Mouse (Mus musculus) left cerebral cortex, postnatal 36 days (tissue): ENCODE data around the gene Nedd4. TPM values are rescaled to one million over a fixed set of nuclear protein-coding genes. Genes with fewer than 3 reads are reported as not detected.

ENCODE experiments used
- DNase-seq, 2 experiments: peaks; one replicate each; pipeline ENCODE4 v3.0.0; 2021 to 2022; ENCODE audit warnings: low spot score in 2 of 2, mixed read lengths in 1 of 2
- intact Hi-C: fragments of 180-260 bp; cut with DNase I; formaldehyde crosslinking; loops from one replicate; pipeline ENCODE4 v1.15.1; 2025
- total RNA-seq, 2 experiments: library from RNA; stranded (reverse); gene quantifications; 2 replicates each; pipeline ENCODE4 v1.2.3; 2021

Nedd4 gene
- total RNA-seq, 2 experiments from 2014 or later: 259 to 289 TPM

DNA sequence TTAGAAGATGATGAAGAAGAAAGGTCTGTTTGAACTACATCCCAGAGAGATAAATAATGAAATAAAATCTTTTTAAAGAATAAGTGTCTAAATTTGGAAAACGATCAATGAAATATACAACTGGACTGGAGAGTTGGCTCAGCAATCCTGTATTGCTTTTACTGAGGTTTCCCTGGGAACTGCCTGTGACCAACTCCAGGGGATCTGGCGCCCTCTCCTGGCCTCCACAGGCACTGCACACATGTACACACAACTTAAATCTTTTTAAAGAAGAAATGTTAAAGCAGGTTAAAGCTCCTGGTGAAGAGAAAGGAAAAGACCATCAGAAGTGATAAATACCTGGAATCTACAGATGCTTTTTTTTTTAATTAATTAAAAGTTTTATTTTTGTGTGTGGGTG lies 10.2 kb downstream of the Nedd4 start:
- peak; percentile 66 to 73 for DNase-seq
- intact Hi-C loops: loop anchor here (2.0 to 10.0 kb wide), 2 partner anchors 38 to 218 kb away; no protein-coding TSS in a partner anchor

DNA sequence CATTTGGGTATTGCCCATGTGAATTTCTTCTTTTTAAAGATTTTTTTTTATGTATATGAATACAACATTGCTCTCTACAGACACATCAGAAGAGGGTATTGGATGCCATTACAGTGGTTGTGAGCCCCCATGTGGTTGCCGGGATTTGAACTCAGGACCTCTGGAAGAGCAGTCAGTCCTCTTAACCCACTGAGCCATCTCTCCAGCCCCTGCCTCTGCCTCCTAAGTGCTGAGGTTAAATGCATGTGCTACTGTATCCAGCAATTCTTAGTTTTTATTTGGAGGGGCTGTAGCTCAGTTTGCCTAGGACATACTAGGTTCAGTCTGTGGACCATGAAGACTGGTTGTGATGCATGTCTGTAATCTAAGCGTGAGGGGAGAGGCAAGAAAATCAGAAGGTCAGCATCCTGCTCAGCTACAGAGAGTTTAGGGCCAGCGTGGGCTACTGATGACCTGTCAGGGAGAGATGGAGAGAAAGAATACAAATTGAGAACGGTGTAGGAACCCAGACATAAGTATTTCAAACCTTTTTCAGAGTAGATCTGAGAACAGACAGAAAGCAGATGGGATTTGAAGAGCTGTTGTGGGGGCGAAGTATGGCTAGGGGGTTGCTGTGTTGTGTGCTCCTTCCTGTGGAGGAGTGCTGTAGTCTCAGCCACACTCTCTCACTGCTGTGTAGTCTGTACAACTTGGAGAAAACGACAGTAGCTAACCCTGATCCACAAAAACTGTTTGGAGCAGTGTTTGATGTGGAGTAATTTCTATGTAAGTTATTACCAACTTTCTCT lies 13.0 kb downstream of the Nedd4 start:
- intact Hi-C loops: loop anchor here (10.0 kb wide), 1 partner anchor 220 kb away; no protein-coding TSS in a partner anchor
- no peak for DNase-seq

DNA sequence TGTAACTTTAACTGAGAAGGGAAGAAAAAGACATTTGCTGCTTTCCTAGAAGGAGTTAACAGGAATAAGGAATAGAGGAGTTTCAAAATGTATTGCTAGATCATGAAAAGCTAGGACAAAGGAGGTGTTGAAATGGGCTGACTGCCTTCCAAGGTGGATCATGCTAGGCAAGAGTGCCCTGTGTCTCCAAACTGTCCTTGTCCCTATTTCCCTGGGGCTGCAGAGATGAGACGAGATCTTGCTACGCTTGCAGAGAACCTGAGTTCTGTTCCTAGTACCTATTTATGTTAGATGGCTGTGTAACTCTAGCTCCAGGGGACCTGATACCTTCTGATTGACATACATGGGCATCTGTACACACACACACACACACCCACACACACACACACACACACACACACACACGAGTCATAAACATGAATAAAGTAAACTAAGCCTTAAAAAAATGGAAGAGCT lies 13.6 kb downstream of the Nedd4 start:
- no peak for DNase-seq
- intact Hi-C loops: loop anchor here (10.0 kb wide), 1 partner anchor 221 kb away; no protein-coding TSS in a partner anchor

DNA sequence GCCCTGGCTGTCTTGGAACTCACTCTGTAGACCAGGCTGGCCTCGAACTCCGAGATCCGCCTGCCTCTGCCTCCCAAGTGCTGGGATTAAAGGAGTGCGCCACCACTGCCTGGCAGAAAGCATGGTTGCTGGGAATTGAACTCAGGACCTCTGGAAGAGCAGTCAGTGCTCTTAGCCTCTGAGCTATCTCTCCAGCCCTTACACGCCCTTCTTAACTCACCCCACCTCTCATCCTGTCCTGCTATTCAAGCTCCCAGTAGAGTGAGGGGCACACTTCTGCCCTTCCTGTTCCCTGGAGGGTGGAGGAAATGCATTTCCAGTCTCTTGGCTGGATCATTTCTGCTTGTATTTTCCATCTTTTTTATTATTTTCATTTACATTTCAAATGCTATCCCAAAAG lies 15.5 kb downstream of the Nedd4 start:
- no peak for DNase-seq
- intact Hi-C loops: loop anchor here (10.0 kb wide), 1 partner anchor 223 kb away; no protein-coding TSS in a partner anchor

DNA sequence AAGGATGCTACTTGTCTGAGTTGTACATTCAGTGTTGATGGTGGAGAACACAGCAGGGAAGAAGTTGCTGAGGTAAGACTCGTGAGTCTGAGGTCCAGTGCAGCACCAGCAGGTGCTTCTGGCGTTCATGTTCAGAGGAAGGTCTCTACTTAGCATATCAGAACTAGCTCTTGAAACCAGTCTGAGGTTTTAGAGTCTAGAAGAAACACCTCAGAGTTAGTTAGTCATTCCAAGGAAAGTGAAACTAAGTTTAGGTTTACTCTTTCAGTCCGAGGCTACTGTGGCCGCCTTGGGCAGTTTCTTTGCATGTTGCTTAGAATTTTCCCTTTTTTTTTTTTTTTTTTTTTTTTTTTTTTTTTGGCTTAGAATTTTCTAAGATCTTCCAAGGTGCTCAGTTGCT lies 16.6 kb downstream of the Nedd4 start:
- intact Hi-C loops: loop anchor here (10.0 kb wide), 1 partner anchor 224 kb away; no protein-coding TSS in a partner anchor
- DNase-seq: no peak

DNA sequence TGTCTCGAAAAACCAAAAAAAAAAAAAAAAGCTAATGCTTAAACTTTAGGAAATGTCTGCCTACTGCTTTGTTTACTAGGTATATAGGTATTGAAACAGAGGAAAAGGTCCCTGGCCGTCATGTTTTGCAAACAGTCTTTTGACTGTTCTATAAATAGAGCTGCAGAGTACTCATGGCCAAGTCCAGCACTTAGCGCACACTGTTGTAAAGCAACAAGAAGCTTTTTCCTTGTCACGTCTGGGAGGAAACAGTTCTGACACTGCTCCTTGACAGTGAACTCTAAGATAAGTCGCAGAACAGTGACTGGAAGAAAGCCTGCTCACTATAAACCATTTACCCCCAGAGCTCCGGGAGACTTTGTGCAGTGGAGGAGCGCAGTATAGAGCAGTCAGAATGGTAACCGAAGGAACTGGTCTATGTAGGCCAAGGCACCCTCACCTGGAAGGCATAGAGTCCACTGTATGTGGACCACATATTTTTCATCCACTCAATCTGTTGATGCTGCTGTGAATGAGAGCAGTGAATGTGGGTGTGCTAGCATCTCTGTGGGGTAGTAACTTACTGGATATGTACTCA lies 19.6 kb downstream of the Nedd4 start:
- no peak for DNase-seq
- intact Hi-C loops: no loop called here

DNA sequence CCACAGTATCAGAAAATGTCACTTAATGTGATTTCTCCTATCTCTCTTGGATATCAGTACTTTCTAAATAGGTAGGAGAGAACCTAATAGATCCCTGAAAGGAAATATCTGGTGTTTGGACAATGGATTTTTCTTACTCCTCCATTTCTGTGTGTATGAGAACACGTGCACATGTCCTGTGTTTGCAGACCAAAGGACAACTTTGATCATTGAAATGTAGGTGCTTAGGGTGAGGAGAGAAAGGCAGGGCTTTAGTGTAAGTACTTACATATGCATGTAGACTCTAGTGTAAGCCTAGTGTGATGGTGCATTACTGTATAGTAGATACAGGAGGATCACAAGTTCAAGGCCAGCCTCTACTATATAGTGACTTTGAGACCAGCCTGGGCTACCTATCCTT lies 21.1 kb downstream of the Nedd4 start:
- intact Hi-C loops: no loop called here
- DNase-seq: no peak

DNA sequence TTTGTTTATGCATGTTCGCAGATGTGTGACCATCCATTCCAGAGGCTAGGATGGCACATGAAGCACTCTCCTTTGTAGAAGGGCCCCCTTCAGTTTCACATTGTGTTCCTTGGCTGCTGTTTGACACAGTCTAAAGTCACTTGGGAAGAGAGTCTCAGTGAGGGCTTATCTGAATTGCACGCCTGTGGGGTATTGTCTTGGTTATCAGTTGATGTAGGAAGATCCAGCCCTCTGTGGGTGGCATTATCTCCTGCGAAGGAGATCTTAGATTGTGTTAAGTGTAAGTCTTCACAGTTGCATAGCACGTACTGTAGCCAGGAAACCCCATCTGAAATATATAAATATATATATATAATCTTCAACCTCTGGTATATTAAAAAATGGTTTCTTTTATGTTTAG lies 23.1 kb downstream of the Nedd4 start:
- intact Hi-C loops: no loop called here
- no peak for DNase-seq

DNA sequence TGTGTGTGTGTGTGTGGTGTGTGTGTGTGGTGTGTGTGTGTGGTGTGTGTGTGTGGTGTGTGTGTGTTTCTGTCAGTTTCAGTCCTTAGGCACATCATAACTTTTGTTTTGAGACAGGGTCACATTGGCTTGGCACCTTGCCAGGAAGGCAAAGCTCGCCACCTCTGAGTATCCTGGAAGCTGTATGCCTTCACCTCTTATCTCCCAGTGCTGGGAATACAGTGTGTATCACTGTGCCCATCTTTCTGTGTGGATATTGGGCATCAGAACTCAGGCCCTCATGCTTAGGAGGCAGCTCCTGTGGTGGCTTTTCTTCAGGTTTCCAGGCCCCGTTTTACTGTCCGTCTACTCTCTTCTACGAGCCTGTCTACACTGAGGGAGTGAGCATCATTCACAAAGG lies 24.4 kb downstream of the Nedd4 start:
- intact Hi-C loops: no loop called here

DNA sequence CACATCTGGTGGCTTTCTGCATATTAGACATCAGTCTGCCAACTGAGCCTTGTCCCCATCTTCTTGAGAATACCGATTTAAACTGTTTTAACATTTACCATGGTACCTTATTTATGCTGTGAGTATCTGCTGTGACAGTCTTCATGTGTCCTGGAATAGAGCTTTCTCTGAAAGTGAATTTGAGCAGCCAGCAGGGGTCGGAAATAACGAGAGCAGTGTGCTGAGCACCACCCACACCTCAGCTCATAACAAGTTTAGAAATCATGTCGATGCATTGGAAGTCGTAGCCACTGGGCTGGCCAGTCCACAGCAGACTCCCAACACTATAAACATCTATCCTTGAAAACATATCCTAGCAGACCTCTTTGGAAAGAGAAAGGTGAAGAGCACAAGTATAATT lies 27.4 kb downstream of the Nedd4 start:
- intact Hi-C loops: no loop called here
- DNase-seq: no peak

More for the DNA sequence above, 24.4 kb downstream of the Nedd4 start:
- DNase-seq: no peak

DNA sequence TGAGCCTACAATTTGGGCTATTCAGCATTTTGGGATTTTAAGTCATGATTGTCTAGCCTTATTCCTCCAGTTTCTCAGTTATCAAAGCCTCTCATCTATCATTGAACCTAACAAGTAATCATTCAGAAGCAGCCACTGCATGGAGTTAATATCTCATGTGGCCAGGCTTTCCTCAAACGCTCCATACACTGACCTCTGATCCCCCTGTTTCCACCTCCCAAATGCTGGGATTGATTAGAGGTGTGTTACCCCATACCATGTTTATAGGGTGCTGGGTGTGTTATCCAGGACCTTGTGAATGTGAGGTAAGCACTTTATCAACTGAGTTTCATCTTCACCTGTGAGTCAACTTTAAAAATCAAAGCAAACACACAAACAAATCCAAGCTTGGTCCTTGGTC lies 28.7 kb downstream of the Nedd4 start:
- DNase-seq: no peak

DNA sequence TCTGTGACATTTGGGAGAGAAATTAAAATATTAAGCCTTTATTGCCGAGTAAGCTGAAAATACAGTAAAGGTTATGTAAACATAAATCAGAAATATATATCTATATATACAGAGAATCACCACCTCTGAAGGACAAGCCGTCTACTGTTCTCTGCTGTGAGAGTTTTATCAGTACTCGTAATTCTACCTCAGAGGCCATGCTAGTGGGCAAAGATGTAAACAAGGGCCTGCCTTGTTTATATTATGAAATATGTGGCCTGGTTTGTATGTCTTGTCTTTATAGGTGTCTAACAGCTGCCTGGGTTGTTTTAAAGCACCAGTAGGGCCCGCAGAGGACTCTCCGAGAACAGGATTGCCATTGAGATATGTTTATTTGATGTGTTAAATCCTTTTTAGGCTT lies 29.8 kb downstream of the Nedd4 start:
- DNase-seq: no peak
- intact Hi-C loops: no loop called here

More for the DNA sequence above, 28.7 kb downstream of the Nedd4 start:
- intact Hi-C loops: no loop called here

DNA sequence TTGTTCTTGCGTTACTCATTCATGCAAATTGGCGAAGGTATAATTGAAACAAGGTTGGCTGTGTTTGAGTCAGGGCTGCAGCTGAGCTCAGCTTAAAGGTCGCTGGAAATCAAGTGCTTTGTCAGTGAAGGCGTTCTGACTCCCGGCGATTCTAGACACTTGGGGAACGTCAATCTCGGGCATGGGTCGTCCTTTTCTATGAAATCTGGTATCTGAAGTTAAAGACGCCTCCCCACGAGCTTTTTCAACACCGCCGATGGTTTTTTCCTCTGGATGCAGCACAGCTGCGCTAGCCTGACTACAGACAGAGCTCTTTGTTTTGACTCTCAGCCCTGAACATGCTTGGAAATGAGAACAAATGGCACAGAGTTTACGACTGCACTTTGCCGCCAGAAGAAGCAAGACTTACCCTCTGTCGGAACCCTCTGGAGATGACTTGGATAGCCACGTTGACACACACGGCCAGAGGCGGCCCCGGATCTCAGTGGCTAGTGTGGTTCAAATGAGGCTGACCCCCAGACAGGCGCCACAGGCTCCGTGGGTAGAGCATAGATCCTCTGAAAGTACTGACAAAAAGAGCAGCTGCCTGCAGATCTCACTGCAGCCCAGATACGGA lies 31.0 kb downstream of the Nedd4 start:
- peak in 1 of 2 experiments; percentile 47 for DNase-seq
- intact Hi-C loops: no loop called here

DNA sequence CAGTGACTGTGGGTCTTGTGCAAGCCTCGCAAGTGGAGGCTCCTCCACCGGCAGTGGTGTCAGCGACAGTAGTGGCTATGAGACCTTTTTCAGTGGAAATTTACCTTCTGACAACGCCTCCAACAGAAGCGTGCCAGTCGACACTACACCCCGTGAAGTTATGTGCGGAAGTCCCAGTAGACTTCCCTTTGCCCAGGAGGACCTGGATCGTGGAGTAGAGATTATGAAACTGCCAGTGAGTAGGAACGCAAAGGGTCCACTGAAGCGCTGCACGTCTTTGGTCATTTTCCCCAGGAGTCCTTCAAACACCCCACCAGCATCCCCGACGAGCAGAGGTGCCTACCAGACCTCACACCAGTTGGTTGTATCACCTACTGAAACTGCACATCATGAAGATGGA lies 31.7 kb downstream of the Nedd4 start:
- intact Hi-C loops: no loop called here
- no peak for DNase-seq

DNA sequence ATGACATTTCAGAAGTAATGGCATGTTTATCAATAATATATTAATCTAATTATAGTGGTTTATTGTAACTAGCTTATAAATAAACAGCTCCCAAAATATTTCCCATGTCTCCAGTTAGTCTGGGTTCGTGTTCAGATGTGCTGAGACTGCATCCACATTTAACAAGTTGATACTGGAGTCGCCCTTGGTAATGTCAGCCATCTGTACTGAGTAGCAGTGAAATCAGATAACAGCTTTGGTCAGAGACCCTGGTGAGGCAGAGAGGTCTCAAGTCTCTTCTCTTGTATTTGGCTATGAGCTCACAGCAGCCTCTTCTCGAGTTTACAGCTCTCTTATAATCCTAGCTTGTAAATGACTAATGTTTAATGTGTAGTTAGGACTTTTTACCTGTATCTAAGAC lies 34.4 kb downstream of the Nedd4 start:
- DNase-seq: no peak
- intact Hi-C loops: no loop called here

DNA sequence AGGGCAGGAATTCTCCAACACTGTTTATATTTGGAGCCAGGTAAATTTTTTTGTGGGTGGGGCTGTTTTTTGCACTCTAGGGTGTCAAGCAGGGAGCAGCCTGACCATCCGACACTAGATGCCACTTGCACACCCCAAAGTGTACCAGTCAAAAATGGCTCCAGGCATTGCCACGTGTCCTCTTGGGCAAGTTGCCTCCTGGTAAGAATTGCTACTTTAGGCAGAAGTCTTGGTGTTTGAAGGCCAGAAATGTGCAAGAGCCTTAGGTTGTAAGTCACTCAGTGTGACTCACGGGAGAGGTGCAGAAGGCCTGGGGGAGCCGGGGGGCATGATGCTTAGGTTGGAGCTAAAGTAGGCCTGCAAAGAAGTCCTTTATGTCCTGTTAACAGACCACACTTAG lies 35.6 kb downstream of the Nedd4 start:
- intact Hi-C loops: no loop called here
- DNase-seq: no peak

DNA sequence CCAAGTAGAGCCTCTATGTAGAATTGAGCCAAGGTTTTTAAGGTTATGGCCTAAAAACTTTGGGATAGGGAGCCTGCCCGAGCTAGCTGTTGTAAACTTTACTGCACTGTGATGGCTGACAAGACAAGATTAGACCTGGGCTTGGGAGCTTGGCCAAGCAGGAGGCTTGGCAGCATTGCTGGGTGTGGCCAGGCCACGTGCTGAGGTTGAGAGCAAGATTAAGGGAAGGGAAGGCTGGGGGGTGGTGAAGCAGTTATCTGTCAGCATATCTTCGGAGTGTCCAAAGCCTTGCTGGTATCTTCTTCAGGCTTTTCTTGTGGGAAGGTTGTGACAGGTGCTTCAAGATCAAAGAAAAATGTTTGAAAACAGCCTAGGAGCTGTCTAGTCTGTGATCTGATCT lies 37.6 kb downstream of the Nedd4 start:
- no peak for DNase-seq
- intact Hi-C loops: no loop called here

DNA sequence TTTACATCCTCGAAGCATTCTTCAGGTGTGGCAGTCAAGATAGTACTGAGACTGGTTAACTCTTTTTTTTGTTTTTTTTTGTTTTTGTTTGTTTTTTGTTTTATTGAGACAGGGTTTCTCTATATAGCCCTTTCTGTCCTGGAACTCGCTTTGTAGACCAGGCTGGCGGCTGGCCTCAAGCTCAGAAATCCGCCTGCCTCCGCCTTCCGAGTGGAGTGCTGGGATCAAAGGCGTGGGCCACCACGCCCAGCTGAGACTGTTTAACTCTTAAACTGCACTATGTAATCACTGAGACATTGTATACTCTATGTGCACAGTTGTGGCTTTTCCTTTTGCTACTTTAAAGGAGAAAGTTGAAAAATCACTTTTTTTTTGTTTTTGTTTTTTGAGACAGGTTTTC lies 39.3 kb downstream of the Nedd4 start:
- no peak for DNase-seq
- intact Hi-C loops: no loop called here

DNA sequence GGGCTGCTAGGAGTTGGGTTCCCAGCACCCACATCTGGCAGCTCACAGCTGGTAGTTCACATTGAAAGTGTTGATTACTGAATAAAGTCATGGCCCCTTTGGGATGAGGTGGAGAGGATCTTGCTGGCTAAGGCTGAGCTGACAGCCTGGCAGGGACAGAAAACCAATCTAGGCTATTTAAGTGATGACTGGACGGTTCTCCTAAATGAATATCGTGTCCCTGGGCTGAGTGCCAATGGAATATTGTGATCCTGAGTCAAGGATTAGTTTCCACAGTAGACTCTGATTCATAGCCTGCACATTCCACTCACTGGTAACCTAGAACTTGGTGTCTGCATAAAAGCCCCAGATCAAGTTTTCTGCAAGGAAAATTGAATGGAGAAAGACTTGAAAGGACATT lies 39.9 kb downstream of the Nedd4 start:
- DNase-seq: no peak
- intact Hi-C loops: no loop called here

DNA sequence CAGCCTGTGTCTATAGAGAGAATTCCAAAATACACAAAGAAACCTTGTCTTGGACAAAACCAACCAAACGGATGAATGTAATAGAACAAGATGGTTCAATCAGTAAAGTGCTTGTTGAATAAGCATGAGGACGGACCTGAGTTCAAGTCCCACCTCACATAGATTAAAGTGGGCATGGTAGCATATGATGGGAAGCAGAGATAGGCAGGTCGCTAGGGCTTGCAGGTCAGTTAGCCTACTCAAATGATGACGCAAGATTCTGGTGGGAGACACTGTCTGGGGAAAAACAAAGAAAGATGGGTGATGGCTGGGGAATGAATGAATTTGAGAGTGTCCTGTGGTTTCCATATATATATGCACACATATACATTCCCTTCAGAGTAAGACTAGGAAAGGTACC lies 41.0 kb downstream of the Nedd4 start:
- intact Hi-C loops: no loop called here
- DNase-seq: no peak

DNA sequence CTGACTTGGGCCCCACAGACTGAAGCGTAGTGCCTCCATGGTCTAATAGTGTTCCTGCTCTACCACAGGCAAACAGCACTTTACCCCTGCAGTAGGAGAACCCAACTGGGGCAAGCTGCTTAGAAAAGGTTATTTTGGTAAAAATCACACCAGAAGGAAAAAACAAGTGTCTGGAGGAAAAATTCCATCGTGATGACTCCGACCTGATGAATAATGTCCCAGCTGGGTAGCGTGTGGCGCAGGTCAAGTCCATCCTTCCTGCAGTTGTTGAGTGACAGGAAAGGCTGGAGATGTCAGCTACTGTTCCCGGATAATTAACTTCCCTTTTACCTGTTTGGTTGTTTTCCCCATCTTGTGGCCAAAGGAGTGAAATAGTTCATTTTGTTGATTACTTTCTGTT lies 41.6 kb downstream of the Nedd4 start:
- intact Hi-C loops: no loop called here
- no peak for DNase-seq
